Mouse (Mus musculus): ENCODE data around the gene Cdkl5.
"Not testable (repeated sequence)": the region's sequence is repeated elsewhere in the genome, so short reads cannot be mapped to it uniquely, and the experiment has no call there.

Gene Cdkl5

DNA sequence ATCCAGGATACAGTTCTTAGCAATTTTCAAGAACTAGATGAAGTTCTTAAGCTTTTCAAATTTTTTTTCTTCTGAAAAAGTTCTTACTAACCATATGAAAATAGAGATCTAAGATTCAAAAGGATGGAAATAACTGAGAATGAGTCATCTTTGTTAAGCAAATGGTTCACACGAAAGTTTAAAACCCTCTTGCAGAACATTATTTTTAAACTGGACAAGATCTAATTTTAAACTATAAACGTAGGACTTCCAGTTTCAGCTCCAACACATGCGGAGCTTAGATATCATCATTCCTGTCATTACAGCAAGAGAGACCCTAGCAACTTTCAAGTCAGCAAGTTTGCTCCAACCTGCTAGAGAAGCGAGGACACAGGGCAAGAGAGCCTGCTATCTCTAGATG lies 88.0 kb downstream of the Cdkl5 start:
- no peak for DNase-seq

DNA sequence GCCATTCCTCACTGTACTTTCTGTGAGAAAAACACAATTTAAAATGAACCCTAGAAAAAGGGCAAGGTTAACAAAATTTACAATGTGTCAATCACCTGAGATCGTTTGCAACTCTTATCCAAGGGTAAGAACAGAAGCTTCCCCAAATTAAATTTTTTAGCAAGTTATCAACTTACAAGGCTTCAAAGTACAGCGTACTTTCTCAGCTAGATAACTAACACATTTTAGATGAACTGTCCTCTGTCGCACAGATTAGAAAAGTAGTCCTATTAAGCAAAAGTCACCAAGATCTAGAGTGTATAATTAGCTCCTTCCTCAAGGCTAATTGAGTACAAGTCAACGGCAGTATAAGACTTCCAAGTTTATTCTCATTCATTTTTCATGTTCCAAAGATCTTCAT lies 88.6 kb downstream of the Cdkl5 start:
- DNase-seq: no peak

DNA sequence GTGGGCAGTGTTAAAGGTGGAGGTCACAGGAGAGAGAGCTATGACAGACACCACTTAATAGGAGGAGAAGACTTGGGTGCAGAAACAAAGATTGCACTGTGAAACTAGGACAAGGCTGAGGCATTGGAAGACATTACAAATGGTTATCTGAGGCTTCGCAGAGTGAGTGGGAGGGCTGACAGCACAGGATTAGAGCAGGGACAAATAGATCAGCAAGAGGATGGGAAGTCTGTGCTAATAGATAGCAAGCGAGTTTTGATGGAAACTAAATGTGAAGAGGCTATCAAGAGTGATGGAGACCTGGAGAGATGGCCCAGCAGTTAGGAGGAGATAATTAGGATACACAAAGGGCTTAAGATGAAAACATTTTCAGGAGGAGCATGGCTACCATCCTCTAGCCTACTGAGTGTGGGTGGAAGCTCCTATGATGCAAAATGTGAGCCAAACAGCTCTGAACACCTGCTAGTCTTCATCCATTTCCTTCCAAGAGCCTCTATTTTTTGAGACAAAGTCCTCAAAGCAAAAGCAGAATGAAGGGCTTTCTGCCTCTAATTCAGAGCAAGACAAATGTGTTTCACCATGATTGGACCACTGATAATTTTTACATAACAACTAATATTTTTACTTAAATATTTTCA lies 89.3 kb downstream of the Cdkl5 start:
- no peak for DNase-seq

DNA sequence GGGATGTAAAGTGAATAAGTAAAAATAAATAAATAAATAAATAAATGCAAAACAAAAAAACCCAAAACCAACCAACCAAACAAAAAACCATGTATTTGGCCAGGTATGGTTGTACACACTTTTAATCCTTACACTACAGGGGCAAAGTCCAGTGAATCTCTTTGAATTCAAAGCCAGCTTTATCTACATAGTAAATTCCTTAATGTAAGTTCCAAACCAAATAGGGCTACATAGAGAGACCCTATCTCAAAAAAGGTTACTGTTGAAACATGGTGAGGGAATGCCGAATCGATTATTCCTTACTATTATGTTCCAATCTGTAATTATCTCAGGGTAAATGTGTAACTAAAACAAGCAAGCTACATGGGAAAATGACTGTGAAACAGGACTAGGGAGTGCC lies 93.4 kb downstream of the Cdkl5 start:
- no peak for DNase-seq

DNA sequence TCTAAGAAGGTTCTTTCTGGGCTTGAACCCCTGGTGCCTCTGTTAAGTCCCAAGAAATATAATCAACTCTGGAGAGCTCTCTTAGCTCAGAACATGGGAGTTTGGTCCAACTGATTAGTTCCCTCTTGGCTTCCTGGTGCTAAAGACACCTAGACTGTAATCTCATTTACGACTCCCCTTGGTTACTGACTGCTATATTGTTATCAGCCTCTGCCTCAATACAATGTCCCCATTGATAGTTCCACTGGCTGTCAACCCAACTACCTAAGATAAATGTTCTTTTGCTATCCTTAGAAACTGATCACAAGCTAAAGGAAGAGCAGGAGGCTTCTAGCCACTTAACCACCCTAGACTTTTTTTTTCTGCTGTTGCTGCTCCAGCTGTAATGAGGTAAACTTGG lies 102.4 kb downstream of the Cdkl5 start:
- no peak for DNase-seq

DNA sequence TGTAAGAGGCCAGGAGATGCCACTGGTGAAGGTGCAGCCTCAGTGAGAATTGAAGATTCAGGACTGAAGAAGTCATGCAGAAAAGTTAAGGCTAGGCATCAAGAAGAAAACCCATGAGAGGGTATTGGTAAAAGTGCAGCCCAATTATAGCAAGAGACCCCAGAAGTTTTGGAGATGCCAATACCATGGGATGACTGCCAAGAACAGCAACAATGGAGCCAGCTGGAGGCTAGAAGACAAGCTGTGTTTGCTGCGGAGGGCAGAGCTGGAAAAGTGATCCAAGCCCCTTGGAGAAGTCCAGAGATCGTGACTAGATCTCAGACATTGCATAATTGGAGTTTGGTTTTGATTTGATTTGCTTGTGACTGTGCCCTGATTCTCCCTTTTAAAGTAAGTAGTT lies 108.2 kb downstream of the Cdkl5 start:
- no peak for DNase-seq

DNA sequence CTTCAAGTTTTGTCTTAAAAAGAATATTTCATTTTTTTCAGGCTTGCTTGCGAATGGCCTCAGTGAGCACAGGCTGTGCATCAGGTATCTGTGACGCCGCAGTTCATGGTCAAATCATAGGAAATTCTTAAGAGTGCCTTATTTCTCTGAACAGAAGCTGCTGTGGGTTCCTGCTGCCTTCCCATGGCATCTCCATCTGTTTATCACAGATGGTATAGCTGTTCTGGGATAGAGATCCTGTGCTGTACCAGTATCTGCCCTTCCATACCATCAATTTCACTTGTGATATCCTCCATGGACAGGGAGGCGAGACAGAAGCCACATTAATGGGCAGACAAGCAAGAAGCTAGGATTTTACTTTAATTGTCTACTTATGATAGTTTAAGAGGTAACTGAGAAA lies 127.9 kb downstream of the Cdkl5 start:
- DNase-seq: no peak

DNA sequence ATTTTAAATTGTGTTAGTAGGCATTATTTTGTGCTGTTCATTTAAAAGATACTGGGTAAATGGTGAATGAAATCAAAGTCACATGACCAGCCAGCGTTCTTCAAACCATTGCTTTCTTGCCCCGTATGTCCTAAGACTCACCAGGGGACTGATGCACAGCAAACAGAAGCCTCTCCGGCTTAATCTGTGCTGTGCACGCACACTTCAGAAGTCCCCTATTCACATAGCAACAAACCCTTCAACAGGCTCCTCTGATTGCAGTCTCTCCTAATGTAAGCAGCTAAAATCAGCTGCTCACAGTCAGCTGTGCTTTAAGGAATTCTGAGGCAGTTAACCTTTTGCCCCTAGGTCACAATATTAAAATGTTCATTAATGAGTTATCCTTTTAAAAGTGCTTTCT lies 129.5 kb downstream of the Cdkl5 start:
- DNase-seq: no peak

DNA sequence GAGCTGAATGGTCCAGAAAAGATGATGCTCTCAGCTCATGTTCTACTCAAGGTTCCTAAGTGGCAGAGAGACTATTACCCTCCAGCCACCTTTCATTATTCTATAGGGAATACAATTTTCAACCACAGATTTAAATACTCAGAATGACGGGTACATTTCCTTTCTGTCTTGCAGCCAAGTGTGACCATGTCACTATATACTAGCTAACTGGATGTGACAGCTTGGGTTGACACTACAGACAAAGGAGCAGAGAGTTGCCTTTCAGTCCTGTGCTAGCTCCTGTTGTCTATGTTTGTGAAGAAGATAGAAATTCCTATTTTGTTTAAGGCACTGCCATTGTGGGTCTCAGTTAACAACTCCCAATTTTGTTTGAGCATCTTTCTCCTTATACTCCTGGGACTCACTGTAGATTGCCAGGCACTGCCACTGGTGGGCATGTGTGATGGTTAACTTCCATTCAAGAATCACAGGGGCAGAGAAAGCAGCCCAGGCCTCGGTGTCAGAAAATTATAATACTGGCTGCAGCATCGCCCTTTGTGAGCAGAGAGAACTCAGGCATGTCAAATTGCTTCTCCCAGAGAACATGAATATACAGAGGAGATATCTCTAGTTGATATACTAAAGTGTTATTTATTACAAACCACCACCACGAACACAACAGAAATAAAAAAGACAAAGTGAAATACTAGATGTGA lies 130.7 kb downstream of the Cdkl5 start:
- no peak for DNase-seq

DNA sequence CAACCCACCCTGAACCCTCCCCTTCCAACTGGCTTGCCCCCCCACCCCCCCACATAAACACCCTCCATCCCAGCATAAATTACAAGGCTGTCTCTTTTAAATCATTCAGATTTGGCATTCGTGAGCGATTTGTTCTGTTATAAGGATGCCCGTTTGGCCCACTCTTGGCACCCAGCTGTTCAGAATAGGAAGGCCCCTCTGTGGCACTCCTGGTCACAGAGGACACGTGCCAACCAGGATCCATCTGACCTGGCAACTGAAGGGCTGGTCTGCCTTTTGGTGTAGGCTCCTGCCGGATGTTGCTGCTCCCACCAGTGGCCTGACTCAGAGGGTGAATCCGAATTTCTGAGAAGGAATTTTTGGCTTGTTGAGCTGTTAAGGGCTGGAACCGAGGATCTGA lies 186.3 kb downstream of the Cdkl5 start:
- no peak for DNase-seq

DNA sequence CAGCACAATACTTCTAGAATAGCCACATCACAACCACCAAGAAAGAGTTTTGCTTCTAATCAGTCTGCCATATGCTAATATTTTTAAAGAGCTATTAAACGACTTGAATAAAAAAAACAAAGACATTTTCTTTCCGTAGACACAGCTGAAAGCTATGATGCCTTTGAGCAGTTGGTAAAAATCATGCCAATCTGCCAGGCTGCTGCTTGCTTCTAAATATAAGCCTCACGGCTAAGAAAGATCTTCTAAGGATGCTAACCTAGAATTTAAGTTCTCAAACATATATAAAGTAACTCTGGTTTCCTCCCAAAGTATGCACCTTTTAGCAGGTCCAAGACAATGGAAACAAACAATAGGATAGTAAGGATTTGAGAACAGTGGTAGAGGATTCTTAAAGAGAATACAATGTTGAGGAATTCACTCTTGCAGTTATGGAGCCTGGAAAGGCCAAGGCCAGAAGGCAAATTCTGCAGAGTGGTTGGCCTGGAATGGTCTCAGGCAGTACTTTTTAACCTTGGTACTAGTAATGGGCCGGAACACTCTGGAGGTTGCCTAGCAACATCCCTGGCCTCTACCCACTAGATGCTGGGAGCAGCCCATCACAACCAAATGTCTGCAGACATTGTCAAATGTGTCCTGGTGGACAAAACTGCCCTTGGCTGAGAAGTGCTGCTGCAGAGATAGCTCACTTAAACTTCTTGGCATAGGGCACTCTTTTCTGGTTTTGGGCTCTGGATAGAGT lies 189.9 kb downstream of the Cdkl5 start:
- DNase-seq: no peak

DNA sequence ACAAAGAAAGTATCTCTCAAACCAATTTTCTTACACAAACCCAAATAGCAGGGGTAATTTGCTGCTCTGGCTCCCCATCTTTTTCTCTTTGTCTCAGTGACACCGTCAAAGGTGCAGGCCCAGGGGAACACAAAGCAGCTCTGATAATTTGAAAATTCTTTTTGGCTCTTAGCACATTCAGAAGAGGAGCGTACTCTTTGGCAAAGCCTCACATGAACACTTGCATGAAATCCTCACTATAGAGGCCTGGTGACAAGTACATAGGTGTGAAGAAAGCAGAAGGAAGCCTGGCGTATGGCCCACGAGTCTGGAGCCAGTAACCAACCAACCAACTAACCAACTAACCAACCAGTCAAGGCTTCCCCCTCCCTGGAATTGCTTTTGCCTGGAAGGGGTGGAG lies 199.6 kb downstream of the Cdkl5 start:
- no peak for DNase-seq

DNA sequence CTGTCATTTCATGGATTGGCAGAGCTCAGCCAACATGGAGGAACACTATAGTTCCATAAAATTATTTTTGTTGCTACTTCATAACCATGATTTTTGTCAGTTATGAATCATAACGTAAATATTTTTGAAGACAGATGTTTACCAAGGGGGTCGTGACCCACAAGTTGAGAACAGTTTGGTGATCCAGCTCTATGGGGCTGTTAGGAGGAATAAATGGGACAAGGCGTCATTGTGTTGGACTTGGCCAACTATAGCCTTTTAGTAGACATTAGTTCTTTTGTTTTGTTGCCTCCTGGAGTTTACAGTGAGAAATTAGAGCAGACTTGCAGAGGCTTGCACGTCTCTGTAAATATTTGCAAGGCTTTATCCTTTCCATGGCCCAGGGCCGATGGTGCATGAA lies 212.2 kb downstream of the Cdkl5 start:
- no peak for DNase-seq

DNA sequence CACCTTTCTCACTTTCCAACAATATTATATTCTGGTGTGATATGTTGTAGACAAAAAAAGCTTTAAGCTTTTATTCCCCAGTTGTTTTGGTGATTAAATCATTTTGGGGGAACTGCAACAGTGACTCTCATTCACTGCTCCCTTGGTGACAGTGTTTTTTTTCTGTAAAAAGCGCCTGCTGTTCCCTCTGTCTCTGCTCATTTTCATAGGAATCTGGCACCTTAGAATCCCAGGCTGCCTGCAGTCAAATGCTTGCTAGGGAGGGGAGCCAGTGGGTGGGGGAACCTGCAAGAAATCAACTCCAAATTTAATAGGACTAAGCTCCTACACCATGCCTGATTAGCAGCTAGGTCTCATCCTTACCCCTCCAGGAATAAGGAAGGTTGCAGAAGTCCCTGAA lies 221.5 kb downstream of the Cdkl5 start:
- no peak for DNase-seq

DNA sequence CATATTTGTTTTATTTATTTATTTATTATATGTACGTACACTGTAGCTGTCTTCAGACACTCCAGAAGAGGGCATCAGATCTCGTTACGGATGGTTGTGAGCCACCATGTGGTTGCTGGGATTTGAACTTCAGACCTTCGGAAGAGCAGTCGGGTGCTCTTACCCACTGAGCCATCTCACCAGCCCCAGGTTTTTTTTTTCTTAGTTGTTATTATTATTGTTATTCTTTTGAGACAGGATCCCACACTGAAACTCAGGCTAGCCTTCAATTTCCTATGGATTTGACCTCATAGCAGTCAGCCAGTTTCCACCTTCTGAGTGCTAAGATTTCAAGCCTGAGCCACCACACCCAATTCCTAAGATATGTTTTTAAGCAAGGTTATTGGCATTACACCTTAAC lies 224.9 kb downstream of the Cdkl5 start:
- not testable (repeated sequence) for DNase-seq

DNA sequence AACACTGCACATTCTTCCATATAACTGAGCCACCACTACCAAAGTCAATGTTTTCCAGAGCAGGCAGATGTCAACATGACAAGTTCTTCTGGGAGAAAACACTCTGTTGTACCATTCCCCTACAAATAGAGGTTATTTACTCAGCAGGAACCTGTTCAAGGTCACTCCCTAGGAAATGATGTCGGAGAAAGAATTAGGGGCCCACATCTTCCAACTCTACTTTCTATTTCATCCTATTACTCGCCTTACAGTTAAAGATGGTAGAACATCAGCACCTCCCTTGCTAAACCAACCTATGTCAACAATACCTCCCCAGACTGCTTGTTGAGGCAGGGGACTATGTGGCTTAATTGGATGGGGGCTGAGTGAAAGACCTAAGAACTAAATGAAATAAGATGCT lies 226.8 kb downstream of the Cdkl5 start, which contains the start of gene Rs1:
Rs1 (plus strand) TSS at position 301 of the 400 bp plus-strand sequence.
- no peak for DNase-seq

DNA sequence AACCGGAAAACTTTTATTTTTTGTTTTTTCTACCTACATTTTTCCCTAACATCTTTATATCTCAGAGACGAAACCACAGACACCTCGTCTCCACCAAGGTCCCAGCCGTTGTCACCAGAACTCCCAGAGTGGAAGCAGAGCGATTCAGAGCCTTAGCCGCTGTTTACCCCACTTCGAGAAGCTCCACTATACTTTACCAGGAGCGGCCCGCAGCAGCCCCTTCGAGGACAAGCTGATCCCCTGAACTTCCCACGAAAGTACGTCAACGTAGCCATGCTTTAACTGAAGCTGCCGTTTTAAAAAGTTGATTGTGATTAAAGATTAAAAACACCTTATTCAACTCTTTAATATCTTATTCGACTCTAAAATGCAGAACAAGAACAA lies 228.3 kb downstream of the Cdkl5 start:
- DNase-seq: no peak

DNA sequence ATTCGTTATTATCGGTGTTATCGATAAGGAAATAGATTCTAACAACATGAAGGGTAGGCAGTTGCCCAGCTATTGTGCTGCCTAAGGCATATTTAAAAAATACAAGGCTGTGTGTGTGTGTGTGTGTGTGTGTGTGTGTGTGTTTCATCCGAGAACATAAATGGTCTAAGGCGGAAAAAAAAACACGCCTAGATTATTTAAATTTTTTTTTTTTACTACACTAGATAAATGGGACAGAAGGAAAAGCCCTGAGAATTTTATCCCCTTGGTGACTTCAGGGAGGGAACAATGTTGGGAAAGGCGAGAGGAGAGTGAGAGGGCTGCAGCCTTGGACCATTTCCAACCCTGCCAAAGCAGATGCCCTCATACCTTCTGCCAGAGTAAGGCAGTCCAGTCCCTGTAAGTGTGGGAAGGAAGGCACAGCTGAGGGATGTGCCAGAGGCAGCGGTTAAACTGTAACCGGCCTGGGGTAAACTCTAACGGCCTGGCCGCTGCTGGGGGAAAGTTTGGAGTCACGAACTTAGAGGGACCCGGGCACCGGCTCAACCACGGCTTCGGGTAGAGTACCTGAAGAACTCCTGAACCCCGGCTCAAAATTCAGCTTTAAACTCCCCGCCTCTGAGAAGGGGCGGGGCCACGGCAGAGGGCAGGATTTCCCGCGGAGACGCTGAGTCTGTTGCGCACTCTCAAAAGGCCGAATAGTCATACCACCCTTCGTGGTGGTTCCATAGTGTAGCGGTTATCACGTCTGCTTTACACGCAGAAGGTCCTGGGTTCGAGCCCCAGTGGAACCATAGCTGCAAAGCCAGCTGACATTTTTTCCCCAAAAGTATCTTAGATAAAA lies 228.9 kb downstream of the Cdkl5 start:
- DNase-seq: peak; percentile 81 to 89

DNA sequence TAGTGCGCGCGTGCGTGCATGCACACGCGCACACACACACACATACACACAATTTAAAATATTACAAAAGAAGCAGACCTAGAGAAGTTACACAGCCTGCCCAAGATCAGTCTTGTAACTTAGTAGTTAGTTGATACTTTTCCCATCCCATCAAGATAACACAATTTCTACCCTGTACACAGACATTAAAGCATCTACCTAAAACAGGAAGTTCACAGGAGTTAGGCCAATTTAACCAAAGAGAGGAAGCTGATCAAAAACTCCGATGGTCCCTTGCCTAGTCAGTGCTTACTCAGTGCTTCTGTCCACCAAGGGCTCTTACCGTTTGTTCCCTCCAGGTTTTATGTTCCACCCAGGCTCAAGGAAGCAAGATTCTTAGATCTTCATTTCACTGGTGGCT lies 243.7 kb downstream of the Cdkl5 start:
- DNase-seq: no peak

DNA sequence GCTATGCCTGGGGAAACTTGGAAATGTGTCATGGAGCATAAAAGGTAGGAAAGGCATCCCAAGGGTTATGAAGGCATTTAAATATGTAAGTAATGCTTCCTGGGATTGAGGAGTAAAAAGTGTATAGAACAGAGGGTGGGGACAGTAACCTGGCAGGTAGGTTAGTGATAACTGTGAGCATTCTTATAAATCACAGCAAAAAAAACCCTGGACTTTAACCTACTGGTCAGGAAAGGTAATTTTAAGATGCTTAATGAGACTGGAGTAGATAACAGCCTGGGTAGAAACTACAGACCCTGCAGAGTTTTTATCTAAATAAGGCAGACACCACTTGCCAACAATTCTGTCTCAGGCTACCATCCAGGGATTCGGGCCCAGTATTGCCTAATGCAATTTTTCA lies 245.9 kb downstream of the Cdkl5 start:
- DNase-seq: no peak

DNA sequence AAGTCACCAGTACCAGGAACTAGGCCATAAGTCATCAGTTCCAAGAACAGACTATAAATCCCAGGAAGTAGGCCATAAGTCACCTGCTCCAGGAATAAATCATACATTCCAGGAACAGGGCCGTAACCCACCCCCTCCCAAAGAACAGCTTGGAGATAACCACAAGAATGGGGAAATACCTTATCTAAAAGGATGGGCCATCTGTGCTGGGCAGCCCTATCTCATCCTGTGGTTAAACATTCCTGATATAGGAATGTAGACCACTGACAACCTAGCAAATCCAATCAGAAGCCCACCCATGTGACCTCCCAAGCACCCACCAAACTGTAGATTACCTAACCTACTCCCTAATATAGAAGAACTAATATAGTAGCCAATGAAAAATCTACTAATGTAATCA lies 249.1 kb downstream of the Cdkl5 start:
- no peak for DNase-seq

DNA sequence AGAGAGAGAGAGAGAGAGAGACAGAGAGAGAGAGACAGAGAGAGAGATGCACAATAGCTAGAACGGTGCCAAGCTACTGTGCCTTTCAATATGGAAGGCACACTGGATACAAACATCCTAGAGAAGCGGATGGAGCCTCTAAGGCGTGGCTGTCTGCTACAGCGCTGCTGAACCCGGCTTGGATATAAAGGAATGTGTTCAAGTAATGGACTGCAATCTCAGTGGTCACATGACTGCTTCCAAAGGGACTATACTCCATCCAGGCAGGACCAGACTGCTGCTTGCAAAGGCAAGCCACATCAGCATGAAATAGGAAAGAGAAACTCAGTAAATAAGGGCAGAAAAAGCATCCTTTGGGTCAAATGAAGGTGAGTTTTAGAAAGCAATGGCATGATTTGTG lies 258.9 kb downstream of the Cdkl5 start, which contains the start of gene Ppef1:
Ppef1 (minus strand) TSS at position 116 of the 400 bp plus-strand sequence.
- no peak for DNase-seq
